Mouse (Mus musculus): ENCODE measurements around the gene Cklf. TPM values are rescaled to one million over a fixed set of nuclear protein-coding genes. Genes with fewer than 3 reads are reported as not detected.

Gene Cklf
- polyA plus RNA-seq, 1 experiment from 2014 or later: 44.3 TPM

- H3K4me3 ChIP-seq (ENCODE audit: low read depth, low read length): no peak overlapping the region
- no peak overlapping the region for H3K9ac ChIP-seq (ENCODE audit: low read length)
- H3K9me3 ChIP-seq (ENCODE audit: control insufficient read depth, low read length): no peaks in the 10 kb centered on the region
- no peaks in the 10 kb centered on the region for H3K4me1 ChIP-seq (replicated peaks; ENCODE audit: control insufficient read depth, insufficient read depth, low read length)
- H3K27ac ChIP-seq (ENCODE audit: low read depth, low read length): no peak overlapping the region
- no peak for ATAC-seq (replicated peaks; ENCODE audit: low FRiP score)
- peaks cover 3% of the 10 kb centered on the region for H3K36me3 ChIP-seq (ENCODE audit: control insufficient read depth, insufficient read depth, low read length)
- no peaks in the 10 kb centered on the region for H3K27me3 ChIP-seq (ENCODE audit: control insufficient read depth, insufficient read depth, low read length)
- H3K4me2 ChIP-seq (ENCODE audit: low read depth, low read length, severe bottlenecking): no peak overlapping the region
- 97% methylated on average over 4 of the region's 4 CpGs for WGBS
- DNase-seq (ENCODE audit: low spot score): no peak
Measured at GRCm38 (mm10) chr8:104232039-104232438, 18.6 kb upstream of the Cklf start.

GRCm38 (mm10) chr8:104232919-104233318 lies 17.7 kb upstream of the Cklf start:
- Histone ChIP-seq H3K4me2 (ENCODE audit: low read depth, low read length, severe bottlenecking) (no peak overlapping the region), H3K4me3 (ENCODE audit: low read depth, low read length) (no peak overlapping the region), H3K36me3 (ENCODE audit: control insufficient read depth, insufficient read depth, low read length) (peaks cover 3% of the 10 kb centered on the region), H3K4me1 (replicated peaks; ENCODE audit: control insufficient read depth, insufficient read depth, low read length) (no peaks in the 10 kb centered on the region), H3K9me3 (ENCODE audit: control insufficient read depth, low read length) (no peaks in the 10 kb centered on the region), H3K9ac (ENCODE audit: low read length) (no peak overlapping the region), H3K27ac (ENCODE audit: low read depth, low read length) (no peak overlapping the region), H3K27me3 (ENCODE audit: control insufficient read depth, insufficient read depth, low read length) (no peaks in the 10 kb centered on the region)
- ATAC-seq (replicated peaks; ENCODE audit: low FRiP score) (no peak), DNase-seq (ENCODE audit: low spot score) (no peak)
- 93% methylated on average over 5 of the region's 5 CpGs for WGBS

- H3K9ac ChIP-seq (ENCODE audit: low read length): no peak overlapping the region
- DNase-seq (ENCODE audit: low spot score): no peak
- no peaks in the 10 kb centered on the region for H3K4me1 ChIP-seq (replicated peaks; ENCODE audit: control insufficient read depth, insufficient read depth, low read length)
- 47% methylated on average over 6 of the region's 6 CpGs for WGBS
- ATAC-seq (replicated peaks; ENCODE audit: low FRiP score): no peak
- H3K27me3 ChIP-seq (ENCODE audit: control insufficient read depth, insufficient read depth, low read length): no peaks in the 10 kb centered on the region
- H3K4me3 ChIP-seq (ENCODE audit: low read depth, low read length): no peak overlapping the region
- H3K4me2 ChIP-seq (ENCODE audit: low read depth, low read length, severe bottlenecking): no peak overlapping the region
- H3K36me3 ChIP-seq (ENCODE audit: control insufficient read depth, insufficient read depth, low read length): peaks cover 2% of the 10 kb centered on the region; the same call in 1 of the 2 replicates
- H3K9me3 ChIP-seq (ENCODE audit: control insufficient read depth, low read length): no peaks in the 10 kb centered on the region
- H3K27ac ChIP-seq (ENCODE audit: low read depth, low read length): no peak overlapping the region
Measured at GRCm38 (mm10) chr8:104234573-104234972, 16.1 kb upstream of the Cklf start.

DNA sequence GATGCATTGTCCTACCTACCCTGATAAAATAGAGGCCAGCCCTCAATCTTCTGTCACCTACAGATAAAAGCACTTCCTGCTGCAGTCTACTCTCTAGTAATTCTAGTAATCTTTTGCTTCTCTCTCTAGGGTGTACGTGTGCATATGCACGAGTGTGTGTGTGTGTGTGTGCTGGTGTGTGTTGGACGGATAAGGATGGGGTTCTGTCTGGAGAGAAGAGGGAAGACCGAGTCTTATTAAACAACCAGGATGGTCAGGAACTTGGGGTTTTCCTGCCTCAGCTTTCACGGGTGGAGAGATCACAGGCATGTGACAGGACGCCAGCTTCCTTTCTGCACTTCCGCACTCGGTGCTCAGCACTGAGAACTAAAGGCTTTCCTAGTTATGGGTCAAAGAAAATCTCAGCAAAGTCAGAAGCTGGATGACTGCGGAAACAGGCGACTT lies 11.2 kb upstream of the Cklf start:
- no peak overlapping the region for H3K9ac ChIP-seq (ENCODE audit: low read length)
- WGBS: 86% methylated on average over 10 of the region's 10 CpGs
- H3K27me3 ChIP-seq (ENCODE audit: control insufficient read depth, insufficient read depth, low read length): no peaks in the 10 kb centered on the region
- peaks cover 2% of the 10 kb centered on the region; the same call in 1 of the 2 replicates for H3K36me3 ChIP-seq (ENCODE audit: control insufficient read depth, insufficient read depth, low read length)
- H3K9me3 ChIP-seq (ENCODE audit: control insufficient read depth, low read length): no peaks in the 10 kb centered on the region
- no peak overlapping the region for H3K4me3 ChIP-seq (ENCODE audit: low read depth, low read length)
- no peaks in the 10 kb centered on the region for H3K4me1 ChIP-seq (replicated peaks; ENCODE audit: control insufficient read depth, insufficient read depth, low read length)
- H3K27ac ChIP-seq (ENCODE audit: low read depth, low read length): no peak overlapping the region
- H3K4me2 ChIP-seq (ENCODE audit: low read depth, low read length, severe bottlenecking): no peak overlapping the region
- DNase-seq (ENCODE audit: low spot score): no peak
- no peak for ATAC-seq (replicated peaks; ENCODE audit: low FRiP score)

- no peak overlapping the region for H3K9ac ChIP-seq (ENCODE audit: low read length)
- peaks cover 2% of the 10 kb centered on the region; the same call in 1 of the 2 replicates for H3K36me3 ChIP-seq (ENCODE audit: control insufficient read depth, insufficient read depth, low read length)
- H3K4me1 ChIP-seq (replicated peaks; ENCODE audit: control insufficient read depth, insufficient read depth, low read length): no peaks in the 10 kb centered on the region
- 90% methylated on average over 12 of the region's 12 CpGs for WGBS
- H3K4me3 ChIP-seq (ENCODE audit: low read depth, low read length): no peak overlapping the region
- no peak for ATAC-seq (replicated peaks; ENCODE audit: low FRiP score)
- no peak for DNase-seq (ENCODE audit: low spot score)
- no peaks in the 10 kb centered on the region for H3K27me3 ChIP-seq (ENCODE audit: control insufficient read depth, insufficient read depth, low read length)
- H3K4me2 ChIP-seq (ENCODE audit: low read depth, low read length, severe bottlenecking): no peak overlapping the region
- H3K9me3 ChIP-seq (ENCODE audit: control insufficient read depth, low read length): no peaks in the 10 kb centered on the region
- H3K27ac ChIP-seq (ENCODE audit: low read depth, low read length): no peak overlapping the region
Measured at GRCm38 (mm10) chr8:104242038-104242644, 8.5 kb upstream of the Cklf start.

DNA sequence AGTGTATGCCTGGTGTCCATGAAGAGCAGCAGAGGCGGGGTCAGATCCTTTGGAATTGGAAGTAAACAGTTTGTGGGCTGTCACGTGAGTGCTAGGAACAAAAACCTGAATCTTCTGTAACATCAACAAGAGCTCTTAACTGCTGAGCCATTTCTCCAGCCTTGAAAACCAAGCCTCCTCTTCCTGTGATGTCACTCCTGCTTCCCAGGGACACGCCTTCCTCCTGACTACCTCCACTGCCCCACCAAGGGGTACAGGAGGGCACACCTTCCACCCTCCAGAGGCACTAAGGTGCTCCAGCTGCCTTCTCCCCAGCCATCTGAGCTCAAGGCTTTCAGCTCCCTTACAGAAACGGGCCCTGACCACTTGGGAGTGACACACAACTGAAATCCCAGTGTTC lies 4.0 kb upstream of the Cklf start:
- no peak overlapping the region for H3K4me3 ChIP-seq (ENCODE audit: low read depth, low read length)
- H3K9ac ChIP-seq (ENCODE audit: low read length): no peak overlapping the region
- 90% methylated on average over 4 of the region's 4 CpGs for WGBS
- peaks cover 7% of the 10 kb centered on the region for H3K4me1 ChIP-seq (replicated peaks; ENCODE audit: control insufficient read depth, insufficient read depth, low read length)
- DNase-seq (ENCODE audit: low spot score) (no peak), ATAC-seq (replicated peaks; ENCODE audit: low FRiP score) (no peak)
- H3K27me3 ChIP-seq (ENCODE audit: control insufficient read depth, insufficient read depth, low read length): no peaks in the 10 kb centered on the region
- no peak overlapping the region for H3K27ac ChIP-seq (ENCODE audit: low read depth, low read length)
- H3K4me2 ChIP-seq (ENCODE audit: low read depth, low read length, severe bottlenecking): no peak overlapping the region
- no peaks in the 10 kb centered on the region for H3K36me3 ChIP-seq (ENCODE audit: control insufficient read depth, insufficient read depth, low read length)
- H3K9me3 ChIP-seq (ENCODE audit: control insufficient read depth, low read length): no peaks in the 10 kb centered on the region

GRCm38 (mm10) chr8:104247054-104247907 lies 3.4 kb upstream of the Cklf start:
- Histone ChIP-seq H3K27me3 (ENCODE audit: control insufficient read depth, insufficient read depth, low read length) (no peaks in the 10 kb centered on the region), H3K9me3 (ENCODE audit: control insufficient read depth, low read length) (no peaks in the 10 kb centered on the region), H3K4me2 (ENCODE audit: low read depth, low read length, severe bottlenecking) (peak overlapping the region; percentile 72), H3K9ac (ENCODE audit: low read length) (peak overlapping the region; percentile 71), H3K4me3 (ENCODE audit: low read depth, low read length) (peak overlapping the region; percentile 79), H3K4me1 (replicated peaks; ENCODE audit: control insufficient read depth, insufficient read depth, low read length) (peaks cover 9% of the 10 kb centered on the region), H3K36me3 (ENCODE audit: control insufficient read depth, insufficient read depth, low read length) (no peaks in the 10 kb centered on the region), H3K27ac (ENCODE audit: low read depth, low read length) (no peak overlapping the region)
- ATAC-seq (replicated peaks; ENCODE audit: low FRiP score) (no peak), DNase-seq (ENCODE audit: low spot score) (no peak)
- WGBS: 77% methylated on average over 22 of the region's 22 CpGs

DNA sequence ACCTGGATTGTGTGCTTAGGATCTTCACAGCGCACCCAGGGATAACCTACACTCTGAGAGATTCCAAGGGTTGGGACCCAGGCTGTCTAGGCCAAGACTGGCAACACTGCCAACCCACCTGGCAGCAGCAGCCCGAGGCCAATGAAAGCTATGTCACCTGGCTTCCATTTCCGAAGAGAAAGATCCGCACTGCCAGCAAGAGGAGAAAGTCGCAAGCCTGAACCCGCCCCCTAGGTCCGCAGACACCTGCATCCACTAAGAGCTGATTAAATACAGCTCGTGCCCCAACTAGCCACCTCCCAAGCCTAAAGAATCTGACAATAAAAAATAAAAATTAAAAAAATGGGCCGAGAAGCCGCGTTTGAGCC lies 2.8 kb upstream of the Cklf start:
- peak overlapping the region; percentile 72 for H3K4me2 ChIP-seq (ENCODE audit: low read depth, low read length, severe bottlenecking)
- no peaks in the 10 kb centered on the region for H3K36me3 ChIP-seq (ENCODE audit: control insufficient read depth, insufficient read depth, low read length)
- peaks cover 9% of the 10 kb centered on the region for H3K4me1 ChIP-seq (replicated peaks; ENCODE audit: control insufficient read depth, insufficient read depth, low read length)
- H3K27ac ChIP-seq (ENCODE audit: low read depth, low read length): no peak overlapping the region
- DNase-seq (ENCODE audit: low spot score) (no peak), ATAC-seq (replicated peaks; ENCODE audit: low FRiP score) (no peak)
- no peaks in the 10 kb centered on the region for H3K27me3 ChIP-seq (ENCODE audit: control insufficient read depth, insufficient read depth, low read length)
- no peaks in the 10 kb centered on the region for H3K9me3 ChIP-seq (ENCODE audit: control insufficient read depth, low read length)
- WGBS: 3% methylated on average over 11 of the region's 11 CpGs
- peak overlapping the region; percentile 71 for H3K9ac ChIP-seq (ENCODE audit: low read length)
- H3K4me3 ChIP-seq (ENCODE audit: low read depth, low read length): peak overlapping the region; percentile 79
